Mouse (Mus musculus) gonadal fat pad, adult 2 months (tissue): ENCODE results near the gene Lurap1. TPM values are rescaled to one million over a fixed set of nuclear protein-coding genes. Genes with fewer than 3 reads are reported as not detected.

Experiments
- DNase-seq: peaks from one replicate; pipeline ENCODE4 v3.0.0-alpha.2; 2012; ENCODE audit warnings: low read depth
- polyA plus RNA-seq: library from polyadenylated mRNA; depleted of rRNA; stranded (reverse); fragments of >200 nt; gene quantifications from 2 replicates; pipeline ENCODE4 v1.2.3, GENCODE M21; 2012; rRNA removed

Gene Lurap1
- 3.0 and 4.2 TPM in 2 replicates for polyA plus RNA-seq

- DNase-seq, result no peak
Measured at GRCm38 (mm10) chr4:116151238-116151637, at the start of gene Lurap1. Gene Lurap1 (minus strand): TSS chr4:116151338.

- no peak for DNase-seq
Measured at GRCm38 (mm10) chr4:116198422-116198821, 47.3 kb upstream of the Lurap1 start.

- no peak for DNase-seq
Measured at GRCm38 (mm10) chr4:116193583-116194383, 42.6 kb upstream of the Lurap1 start.

- no peak for DNase-seq
Measured at GRCm38 (mm10) chr4:116192286-116192835, 41.2 kb upstream of the Lurap1 start.

GRCm38 (mm10) chr4:116185083-116185482, 33.9 kb upstream of the Lurap1 start:
- DNase-seq, result no peak

GRCm38 (mm10) chr4:116182745-116183144, 31.6 kb upstream of the Lurap1 start:
- no peak for DNase-seq

- no peak for DNase-seq
Measured at GRCm38 (mm10) chr4:116182079-116182478, 30.9 kb upstream of the Lurap1 start.

- no peak for DNase-seq
Measured at GRCm38 (mm10) chr4:116177140-116177539, 26.0 kb upstream of the Lurap1 start.

GRCm38 (mm10) chr4:116176543-116176988, 25.4 kb upstream of the Lurap1 start:
- DNase-seq, result no peak

- DNase-seq, result no peak
Measured at GRCm38 (mm10) chr4:116175711-116176542, 24.8 kb upstream of the Lurap1 start.

GRCm38 (mm10) chr4:116175136-116175535, 24.0 kb upstream of the Lurap1 start:
- DNase-seq, result no peak

- DNase-seq, result no peak
Measured at GRCm38 (mm10) chr4:116174466-116175116, 23.5 kb upstream of the Lurap1 start.

- DNase-seq, result no peak
Measured at GRCm38 (mm10) chr4:116173752-116174151, 22.6 kb upstream of the Lurap1 start.

- no peak for DNase-seq
Measured at GRCm38 (mm10) chr4:116173072-116173471, 21.9 kb upstream of the Lurap1 start, which contains the start of the genes 1700042G07Rik and Gm49337. Gene 1700042G07Rik (plus strand): TSS chr4:116173372. Gene Gm49337 (plus strand): TSS chr4:116173384.

- no peak for DNase-seq
Measured at GRCm38 (mm10) chr4:116169353-116169672, 18.2 kb upstream of the Lurap1 start.

GRCm38 (mm10) chr4:116168617-116169352, 17.6 kb upstream of the Lurap1 start:
- no peak for DNase-seq

- DNase-seq, result no peak
Measured at GRCm38 (mm10) chr4:116167404-116167803, 16.3 kb upstream of the Lurap1 start, which contains the start of gene Tspan1. Gene Tspan1 (minus strand): TSS chr4:116167601.

- DNase-seq, result no peak
Measured at GRCm38 (mm10) chr4:116165708-116166407, 14.7 kb upstream of the Lurap1 start.

- DNase-seq, result no peak
Measured at GRCm38 (mm10) chr4:116164759-116165554, 13.8 kb upstream of the Lurap1 start.

- DNase-seq, result no peak
Measured at GRCm38 (mm10) chr4:116162142-116162541, 11.0 kb upstream of the Lurap1 start.
